Mouse (Mus musculus) right cerebral cortex, adult 2 months (tissue): ENCODE measurements at regions not wholly inside any gene's neighbourhood (a gene's known extent, or its start where the extent isn't known, plus 50 kb on each side); places are given as distances from the start of the nearest gene placed in this dataset.

Experiments used
- DNase-seq, 2 experiments: peaks; one replicate each; pipeline ENCODE4 v3.0.0; 2021 to 2022; ENCODE audit warnings: low spot score in 2 of 2

DNA sequence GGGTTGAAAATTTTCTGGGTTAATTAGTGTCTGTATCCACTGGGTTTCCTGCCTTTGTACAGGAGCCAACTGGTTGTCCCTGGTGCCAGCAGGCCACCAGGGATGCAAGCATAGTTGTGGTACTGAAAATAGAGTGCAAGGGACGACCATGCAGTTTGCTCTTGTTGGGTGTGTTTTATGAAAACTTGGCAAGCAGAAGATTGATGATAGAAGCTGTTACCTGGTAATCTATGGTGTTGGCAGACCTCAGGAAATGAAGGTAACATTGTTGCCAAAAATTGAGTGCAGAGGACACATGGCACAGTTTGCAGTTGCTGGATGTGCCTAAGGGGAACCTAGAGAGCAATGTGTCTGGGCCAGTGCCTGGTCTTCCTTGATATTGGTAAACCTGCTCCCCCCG lies 818.7 kb downstream of the Tlr4 start:
- DNase-seq: no peak

DNA sequence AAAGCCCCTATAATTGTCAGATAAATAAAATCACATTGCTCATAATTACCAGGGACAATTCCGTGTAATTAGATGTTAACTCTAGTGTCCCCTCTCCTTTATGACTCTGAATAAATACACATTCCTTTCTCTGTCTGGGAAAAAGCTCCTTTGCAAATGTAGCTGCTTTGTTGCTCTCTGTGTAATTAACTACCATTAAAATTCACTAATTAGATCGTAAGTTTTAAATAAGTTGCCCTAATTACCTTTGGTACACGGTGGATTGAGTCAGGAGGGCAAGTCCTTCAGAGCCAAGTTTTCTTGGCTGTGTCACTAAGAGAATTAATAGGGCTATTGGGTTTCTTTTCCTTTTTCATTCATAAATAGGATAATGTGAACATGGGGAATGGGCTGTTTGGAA lies 834.7 kb downstream of the Tlr4 start:
- no peak for DNase-seq

DNA sequence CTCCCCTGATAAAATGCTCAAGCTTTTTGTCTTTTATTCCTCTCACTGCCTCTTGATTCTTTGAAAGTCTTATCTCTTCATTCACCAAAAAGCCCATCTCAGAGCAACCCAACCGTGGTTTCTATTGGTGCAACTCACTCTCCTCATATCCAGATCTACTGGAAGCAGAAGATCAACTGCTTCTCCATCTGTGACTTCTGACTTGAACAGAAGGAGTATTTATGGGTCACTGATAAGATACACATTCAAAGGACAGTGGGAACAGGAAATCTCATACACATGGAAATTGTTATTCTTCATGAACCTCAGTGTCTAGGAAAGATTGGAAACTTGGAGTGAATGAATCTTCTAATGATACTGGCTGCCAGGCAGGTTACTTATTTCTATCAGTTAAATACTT lies 846.6 kb downstream of the Tlr4 start:
- no peak for DNase-seq

DNA sequence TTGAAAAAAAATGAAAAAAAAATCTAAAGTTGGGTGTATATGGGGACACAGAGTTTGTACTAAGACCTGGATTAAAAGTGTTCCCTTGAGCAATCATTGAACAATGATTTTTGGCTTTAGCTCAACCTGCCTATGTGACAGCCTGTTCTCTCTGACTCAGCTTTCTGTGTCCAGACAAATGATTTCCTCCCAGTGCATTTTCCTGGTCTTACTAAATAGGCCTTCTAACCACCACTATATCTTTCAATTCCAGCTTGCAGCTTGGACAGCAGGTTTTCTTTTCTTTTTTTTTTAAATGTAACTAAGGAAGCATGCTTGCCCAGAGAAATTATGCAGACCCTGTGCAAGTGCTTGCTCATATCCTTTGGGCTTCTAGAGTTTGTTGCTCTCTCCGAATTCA lies 850.2 kb downstream of the Tlr4 start:
- DNase-seq: no peak

DNA sequence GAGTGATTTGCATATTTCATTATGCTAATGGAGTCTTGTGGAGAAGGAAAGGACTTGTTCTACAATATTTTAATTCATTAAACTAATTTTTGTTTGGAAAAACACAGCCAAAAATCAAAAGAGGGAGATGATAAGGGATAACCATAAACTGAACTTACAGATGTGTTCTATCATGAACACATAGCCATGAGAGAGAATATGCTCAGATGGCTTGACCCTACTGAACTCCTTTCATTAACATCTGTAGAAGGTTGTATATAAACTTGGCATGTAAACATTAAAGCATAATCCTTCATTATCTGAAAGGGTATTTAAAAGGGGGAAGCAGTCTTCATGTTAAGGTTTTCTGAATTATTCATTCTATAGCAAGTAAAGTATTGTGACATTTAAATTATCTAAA lies 871.1 kb downstream of the Tlr4 start:
- no peak for DNase-seq
